Mouse (Mus musculus): Measurements from ENCODE around the gene Gm14190.
"Not testable (repeated sequence)": the region's sequence is repeated elsewhere in the genome, so short reads cannot be mapped to it uniquely, and the experiment has no call there.

Gm14190 gene

DNA sequence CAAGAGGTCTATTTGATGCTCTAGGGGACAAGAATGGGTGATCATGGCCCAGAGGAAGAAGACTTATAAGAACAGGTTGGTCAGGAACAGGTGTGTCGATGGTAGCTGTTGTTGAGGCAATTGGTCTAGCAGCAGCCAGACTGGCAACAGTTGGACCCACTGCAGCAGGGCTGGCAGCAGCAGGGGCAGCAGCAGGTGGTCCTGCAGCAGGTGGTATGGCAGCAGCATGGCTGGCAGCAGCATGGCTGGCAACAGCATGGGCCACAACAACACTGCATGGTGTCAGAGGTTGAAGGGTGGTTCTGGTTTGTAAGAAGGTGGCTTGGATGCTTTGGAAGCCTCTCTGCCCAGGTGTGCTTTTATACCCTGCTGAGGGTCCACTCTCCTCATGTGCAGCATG is at the start of gene Gm14190:
Gene Gm14190 (minus strand): TSS at position 278 of the 400 bp plus-strand sequence.
- DNase-seq = no peak

DNA sequence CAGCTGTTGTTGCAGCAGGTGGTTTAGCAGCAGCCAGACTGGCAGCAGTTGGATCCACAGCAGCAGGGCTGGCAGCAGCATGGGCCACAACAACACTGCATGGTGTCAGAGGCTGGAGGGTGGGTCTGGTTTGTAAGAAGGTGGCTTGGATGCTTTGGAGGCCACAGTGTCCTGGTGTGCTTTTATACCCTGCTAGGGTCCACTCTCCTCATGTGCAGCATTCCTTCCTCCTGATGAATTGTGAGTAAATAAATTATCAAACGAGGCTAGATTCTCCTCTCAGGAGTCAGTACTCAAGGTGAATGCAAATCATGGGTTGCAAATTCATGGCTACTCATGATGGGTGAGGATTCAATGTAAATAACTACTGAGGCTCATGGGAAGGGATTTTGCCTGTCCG is 43.6 kb upstream of the Gm14190 start, which contains the start of gene Gm14180:
Gene Gm14180 (minus strand): TSS at position 101 of the 400 bp plus-strand sequence.
- no peak for DNase-seq

DNA sequence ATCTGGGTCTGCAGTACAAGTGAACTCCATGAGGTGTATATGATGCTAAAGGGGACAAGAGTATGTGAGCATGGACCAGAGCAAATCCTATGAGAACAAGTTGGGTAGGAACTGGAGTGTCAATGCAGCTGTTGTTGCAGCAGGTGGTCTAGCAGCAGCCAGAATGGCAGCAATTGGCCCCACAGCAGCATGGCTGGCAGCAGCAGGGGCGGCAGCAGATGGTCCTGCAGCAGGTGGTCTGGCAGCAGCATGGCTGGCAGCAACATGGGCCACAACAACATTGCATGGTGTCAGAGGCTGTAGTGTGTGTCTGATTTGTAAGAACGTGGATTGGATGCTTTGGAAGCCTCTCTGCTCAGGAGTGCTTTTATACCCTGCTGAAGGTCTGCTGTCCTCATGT is 33.5 kb upstream of the Gm14190 start:
- DNase-seq = no peak

DNA sequence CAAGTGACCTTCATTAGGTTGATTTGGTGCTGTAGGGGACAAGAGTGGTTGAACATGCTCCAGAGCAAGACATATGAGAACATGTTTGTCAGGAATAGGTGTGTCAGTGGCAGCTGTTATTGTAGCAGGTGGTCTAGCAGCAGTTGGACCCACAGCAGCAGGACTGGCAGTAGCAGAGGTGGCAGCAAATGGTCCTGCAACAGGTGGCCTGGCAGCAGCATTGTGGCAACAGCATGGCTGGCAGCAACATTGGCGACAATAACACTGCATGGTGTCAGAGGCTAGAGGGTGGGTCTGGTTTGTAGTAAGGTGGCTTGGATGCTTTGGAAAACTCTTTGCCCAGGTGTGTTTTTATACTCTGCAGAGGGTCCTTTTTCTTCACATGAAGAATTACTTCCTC is 28.2 kb upstream of the Gm14190 start:
- DNase-seq = no peak

DNA sequence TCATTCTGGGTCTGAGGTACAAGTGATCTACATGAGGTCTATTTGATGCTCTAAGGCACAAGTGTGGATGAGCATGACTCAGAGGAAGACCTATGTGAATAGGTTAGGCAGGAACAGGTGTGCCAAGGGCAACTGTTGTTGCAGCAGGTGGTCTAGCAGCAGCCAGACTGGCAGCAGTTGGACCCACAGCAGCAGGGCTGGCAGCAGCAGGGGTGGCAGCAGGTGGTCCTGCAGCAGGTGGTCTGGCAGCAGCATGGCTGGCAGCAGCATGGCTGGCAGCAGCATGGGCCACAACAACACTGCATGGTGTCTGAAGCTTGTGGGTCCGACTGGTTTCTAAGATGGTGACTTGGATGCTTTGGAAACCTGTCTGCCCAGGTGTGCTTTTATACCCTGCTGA is 5.3 kb downstream of the Gm14190 start:
- not testable (repeated sequence) for DNase-seq

DNA sequence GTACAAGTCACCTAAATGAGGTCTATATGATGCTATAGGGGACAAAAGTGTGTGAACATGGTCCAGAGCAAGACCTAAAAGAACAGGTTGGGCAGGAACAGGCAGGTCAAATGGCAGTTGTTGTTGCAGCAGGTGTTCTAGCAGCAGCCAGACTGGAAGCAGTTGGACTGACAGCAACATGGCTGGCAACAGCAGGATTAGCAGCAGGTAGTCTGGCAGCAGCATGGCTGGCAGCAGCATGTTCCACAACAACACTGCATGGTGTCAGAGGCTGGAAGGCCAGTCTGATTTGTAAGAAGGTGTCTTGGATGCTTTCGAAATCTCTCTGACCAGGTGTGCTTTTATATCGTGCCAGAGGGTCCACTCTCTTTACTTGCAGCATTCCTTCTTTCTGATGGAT is 7.1 kb downstream of the Gm14190 start:
- no peak for DNase-seq

DNA sequence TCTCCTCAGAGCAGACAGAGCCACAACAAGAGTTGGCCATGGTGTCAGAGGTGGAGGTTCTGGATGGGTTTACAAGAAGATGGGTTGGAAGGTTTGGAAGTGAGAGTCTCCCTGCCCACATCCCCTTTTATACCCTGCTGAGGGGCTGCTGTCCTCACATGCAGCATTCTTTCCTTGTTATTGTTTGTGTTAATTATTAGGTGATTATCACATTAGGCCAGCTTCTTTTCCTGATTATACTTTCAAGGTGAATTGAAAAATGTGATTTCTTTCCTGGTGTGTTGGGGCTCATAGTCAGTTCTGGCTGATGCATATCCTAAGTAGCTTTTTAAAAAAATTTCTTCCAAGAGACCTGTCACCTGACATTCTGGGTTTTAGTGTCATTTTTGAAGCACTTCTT is 24.7 kb downstream of the Gm14190 start, which contains the start of gene Krtap4-6:
Gene Krtap4-6 (minus strand): TSS at position 101 of the 400 bp plus-strand sequence.
- no peak for DNase-seq

DNA sequence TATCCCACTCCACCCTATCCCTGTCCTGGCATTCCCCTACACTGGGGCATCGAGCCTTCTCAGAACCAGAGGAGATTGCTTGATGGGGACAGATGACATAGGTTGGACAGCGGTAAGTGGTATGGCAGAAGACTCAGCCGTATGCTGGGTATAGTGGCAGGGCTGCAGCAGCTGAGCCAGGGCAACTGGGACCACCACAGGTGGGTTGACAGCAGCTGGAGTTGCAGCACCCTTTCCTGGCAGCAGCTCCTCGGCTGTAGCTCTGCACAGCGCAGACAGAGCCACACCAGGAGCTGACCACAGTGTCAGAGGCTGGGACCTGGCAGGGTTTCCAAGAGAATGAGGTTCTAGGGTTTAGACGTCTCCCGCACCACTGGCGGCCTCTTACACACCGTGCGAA is 27.7 kb downstream of the Gm14190 start:
- DNase-seq = no peak

DNA sequence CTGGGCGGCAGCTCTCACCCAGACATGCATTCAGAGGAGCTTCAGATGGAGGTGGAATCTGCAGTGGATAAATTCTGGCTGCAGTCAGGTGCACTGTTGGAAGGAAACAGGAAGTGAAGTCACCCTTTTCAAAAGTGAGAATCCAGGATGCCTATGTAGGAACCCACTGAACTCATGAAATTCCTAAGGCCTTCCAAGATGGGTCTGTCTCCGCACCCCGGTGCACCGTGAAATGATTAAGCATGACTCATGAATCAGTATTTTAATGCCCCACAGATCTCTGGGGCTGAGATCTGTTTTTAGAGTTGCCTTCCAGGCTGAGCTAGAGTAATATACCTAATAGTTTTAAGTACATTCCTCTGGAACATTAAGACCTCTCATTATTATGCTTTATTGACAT is 31.3 kb downstream of the Gm14190 start:
- no peak for DNase-seq

DNA sequence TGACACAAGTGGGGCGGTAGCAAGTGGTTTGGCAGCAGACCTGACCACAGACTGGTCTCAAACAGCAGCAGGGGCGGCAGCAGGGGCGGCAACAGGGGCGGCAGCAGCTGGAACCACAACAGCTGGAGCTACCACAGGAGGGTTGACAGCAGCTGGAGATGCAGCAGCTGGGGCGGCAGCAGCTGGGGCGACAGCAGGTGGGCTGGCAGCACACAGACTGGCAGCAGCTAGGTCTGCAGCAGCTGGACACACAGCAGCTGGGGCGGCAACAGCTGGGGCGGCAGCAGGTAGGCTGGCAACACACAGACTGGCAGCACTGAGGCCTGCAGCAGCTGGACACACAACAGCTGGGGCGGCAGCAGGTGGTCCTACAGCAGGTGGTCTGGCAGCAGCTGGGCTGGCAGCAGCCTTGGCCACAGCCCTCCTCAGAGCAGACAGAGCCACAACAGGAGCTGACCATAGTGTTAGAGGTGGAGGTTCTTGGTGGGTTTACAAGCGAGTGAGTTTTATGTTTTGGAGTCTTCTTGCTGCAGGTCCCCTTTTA is 32.0 kb downstream of the Gm14190 start, which contains the start of gene Gm11563:
Gene Gm11563 (minus strand): TSS at position 494 of the 544 bp plus-strand sequence.
- DNase-seq = not testable (repeated sequence)

DNA sequence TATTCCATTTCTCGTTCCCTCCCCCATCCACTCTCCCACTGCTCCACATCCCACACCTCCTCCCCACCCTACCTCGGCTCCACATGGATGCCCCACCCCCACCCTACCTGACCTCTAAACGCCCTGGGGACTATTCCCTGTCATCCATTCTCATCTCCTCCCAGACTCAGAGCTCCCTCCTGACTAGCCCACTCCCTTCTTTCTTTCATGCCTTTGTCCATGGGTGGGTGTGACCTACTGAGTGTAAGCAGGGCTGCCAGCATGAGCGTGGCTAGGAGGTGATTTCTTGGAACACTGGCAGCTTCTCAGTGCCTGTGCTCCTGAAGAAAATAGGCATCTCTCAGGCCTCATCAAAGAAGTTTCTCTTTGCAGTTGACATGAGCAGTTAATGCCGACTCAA is 33.5 kb downstream of the Gm14190 start:
- DNase-seq = no peak

DNA sequence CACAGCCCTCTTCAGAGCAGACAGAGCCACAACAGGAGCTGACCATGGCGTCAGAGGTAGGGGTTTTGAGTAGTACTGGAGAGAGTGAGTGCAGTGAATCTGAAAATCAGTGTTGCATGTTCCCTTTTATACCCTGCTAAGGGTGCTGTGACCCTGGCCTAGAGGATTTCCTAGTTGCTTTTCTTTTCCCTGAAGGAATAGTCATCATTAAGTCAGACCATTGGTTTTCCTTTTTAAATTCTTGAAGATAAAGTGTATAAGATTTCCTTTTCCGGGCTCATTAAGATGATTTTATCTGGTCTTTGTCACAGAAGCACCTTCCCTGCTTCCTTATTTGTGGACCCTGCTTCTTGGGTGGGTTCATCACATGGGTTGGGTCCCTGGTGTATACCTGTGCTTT is 40.4 kb downstream of the Gm14190 start, which contains the start of gene Gm11555:
Gene Gm11555 (minus strand): TSS at position 101 of the 400 bp plus-strand sequence.
- DNase-seq = no peak

DNA sequence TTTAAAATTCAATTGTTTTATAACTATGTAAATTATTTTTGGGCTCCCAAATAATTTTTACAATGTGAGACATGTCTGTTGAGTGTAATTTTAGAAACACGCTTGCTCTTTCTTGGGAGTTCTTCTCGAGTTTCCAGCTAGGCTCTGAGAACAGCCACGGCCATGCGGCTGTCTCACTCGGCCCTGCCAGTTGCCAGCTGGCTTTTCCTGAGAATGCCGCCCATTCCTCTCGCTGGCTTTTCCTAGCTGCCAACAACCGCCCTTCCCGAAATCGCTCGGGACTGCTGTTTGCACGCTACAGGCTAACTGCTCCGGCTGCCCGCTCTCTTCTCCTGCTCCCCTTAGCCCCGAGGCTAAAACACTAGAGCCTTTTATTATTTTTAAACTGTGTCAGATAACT is 44.1 kb downstream of the Gm14190 start:
- DNase-seq = no peak

DNA sequence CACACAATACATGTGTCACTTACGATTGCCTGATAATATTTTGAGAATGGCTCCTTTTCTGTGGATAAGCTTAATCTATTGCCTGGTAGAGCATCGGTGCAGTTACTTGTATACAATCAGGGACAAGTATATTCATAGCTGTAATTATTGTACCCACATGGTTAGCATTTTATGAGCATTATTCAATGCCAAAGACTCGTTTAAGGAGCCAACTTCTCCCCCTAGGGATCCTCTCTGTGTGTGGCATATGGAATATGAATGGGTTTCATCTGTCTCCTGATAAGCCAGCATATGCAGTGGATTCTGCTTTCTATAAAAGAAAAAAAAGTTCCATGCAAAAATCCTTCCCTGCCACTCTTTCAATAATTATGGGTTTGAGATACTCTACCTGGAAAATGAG is 46.2 kb downstream of the Gm14190 start:
- DNase-seq = no peak

DNA sequence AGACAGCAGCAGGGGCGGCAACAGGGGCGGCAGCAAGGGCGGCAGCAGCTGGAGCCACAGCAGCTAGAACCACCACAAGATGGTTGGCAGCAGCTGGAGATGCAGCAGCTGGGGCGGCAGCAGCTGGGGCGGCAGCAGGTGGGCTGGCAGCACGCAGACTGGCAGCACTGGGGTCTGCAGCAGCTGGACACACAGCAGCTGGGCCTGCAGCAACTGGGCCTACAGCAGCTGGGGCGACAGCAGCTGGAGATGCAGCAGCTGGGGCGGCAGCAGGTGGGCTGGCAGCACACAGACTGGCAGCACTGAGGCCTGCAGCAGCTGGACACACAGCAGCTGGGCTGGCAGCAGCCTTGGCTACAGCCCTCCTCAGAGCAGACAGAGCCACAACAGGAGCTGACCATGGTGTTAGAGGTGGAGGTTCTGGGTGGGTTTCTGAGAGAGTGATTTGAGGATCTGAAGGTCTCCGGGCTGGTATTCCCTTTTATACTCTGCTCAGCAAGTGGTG is 46.9 kb downstream of the Gm14190 start, which contains the start of gene Krtap4-7:
Gene Krtap4-7 (minus strand): TSS at position 455 of the 505 bp plus-strand sequence.
- not testable (repeated sequence) for DNase-seq

DNA sequence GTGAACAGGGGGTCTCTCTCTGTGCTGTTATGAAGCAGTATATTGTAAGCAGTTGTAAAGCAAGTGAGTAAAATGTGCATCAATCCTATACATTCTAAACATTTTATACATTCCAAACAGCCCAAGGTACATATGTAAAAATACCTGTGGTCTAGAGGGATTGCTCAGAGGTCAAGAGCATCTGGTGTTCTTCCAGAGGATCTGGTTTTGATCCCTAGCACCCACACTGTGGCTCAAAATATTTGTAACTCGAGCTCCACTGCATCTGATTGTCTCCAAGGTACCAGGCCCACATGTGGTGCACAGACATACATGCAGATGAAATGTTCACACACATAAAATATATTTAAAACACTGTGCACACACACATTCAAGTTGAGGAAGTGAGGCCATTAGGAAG is 49.6 kb downstream of the Gm14190 start:
- no peak for DNase-seq

Data from kidney, postnatal 25 days (tissue).